Mouse (Mus musculus): ENCODE data around the gene Mmp2. TPM values are rescaled to one million over a fixed set of nuclear protein-coding genes. Genes with fewer than 3 reads are reported as not detected.
A peak's percentile ranks its signal among the peaks of the same experiment; 100 is the strongest.
"Not testable (repeated sequence)": the region's sequence is repeated elsewhere in the genome, so short reads cannot be mapped to it uniquely, and the experiment has no call there.

Mmp2 gene
- total RNA-seq, 1 experiment from 2014 or later = 50.8 TPM

GRCm38 (mm10) chr8:92838616-92839015, 11.5 kb downstream of the Mmp2 start:
- DNase-seq = no peak

- DNase-seq = no peak
These were observed 12.1 kb downstream of the Mmp2 start for GRCm38 (mm10) chr8:92839161-92839560.

- DNase-seq = peak; percentile 64
These were observed 12.8 kb downstream of the Mmp2 start for GRCm38 (mm10) chr8:92839876-92840275.

- peak; percentile 21 for DNase-seq
These were observed 19.6 kb downstream of the Mmp2 start for GRCm38 (mm10) chr8:92846684-92847083.

- peak; percentile 51 for DNase-seq
These were observed 20.2 kb downstream of the Mmp2 start for GRCm38 (mm10) chr8:92847299-92847698.

GRCm38 (mm10) chr8:92849261-92849660, 22.2 kb downstream of the Mmp2 start:
- peak; percentile 60 for DNase-seq

- DNase-seq = peak; percentile 85
These were observed 23.1 kb downstream of the Mmp2 start for GRCm38 (mm10) chr8:92850239-92850638.

- no peak for DNase-seq
These were observed 24.3 kb downstream of the Mmp2 start for GRCm38 (mm10) chr8:92851381-92851780.

GRCm38 (mm10) chr8:92853188-92853983, 26.3 kb downstream of the Mmp2 start:
- DNase-seq = no peak

- DNase-seq = no peak
These were observed 27.6 kb downstream of the Mmp2 start for GRCm38 (mm10) chr8:92854673-92855072.

- DNase-seq = peak; percentile 83
These were observed 28.2 kb downstream of the Mmp2 start, which contains the start of gene Lpcat2 for GRCm38 (mm10) chr8:92855171-92855894. Gene Lpcat2, plus strand, starts transcription at chr8:92855339.

GRCm38 (mm10) chr8:92856273-92856986, 29.3 kb downstream of the Mmp2 start:
- no peak for DNase-seq

- DNase-seq = no peak
These were observed 31.5 kb downstream of the Mmp2 start for GRCm38 (mm10) chr8:92858475-92859182.

- no peak for DNase-seq
These were observed 34.9 kb downstream of the Mmp2 start for GRCm38 (mm10) chr8:92861977-92862376.

- DNase-seq = no peak
These were observed 43.2 kb downstream of the Mmp2 start for GRCm38 (mm10) chr8:92870281-92870680.

- no peak for DNase-seq
These were observed 45.1 kb downstream of the Mmp2 start for GRCm38 (mm10) chr8:92872063-92872759.

GRCm38 (mm10) chr8:92875795-92876194, 48.7 kb downstream of the Mmp2 start:
- DNase-seq = no peak

- DNase-seq = no peak
These were observed 54.2 kb downstream of the Mmp2 start for GRCm38 (mm10) chr8:92881247-92881646.

GRCm38 (mm10) chr8:92883771-92884170, 56.7 kb downstream of the Mmp2 start:
- DNase-seq = peak; percentile 19

- not testable (repeated sequence) for DNase-seq
These were observed 65.1 kb downstream of the Mmp2 start for GRCm38 (mm10) chr8:92892216-92892615.

- DNase-seq = no peak
These were observed 66.8 kb downstream of the Mmp2 start for GRCm38 (mm10) chr8:92893870-92894269.
